Mouse (Mus musculus) G1E (cell line): ENCODE data around the gene Riox1. TPM values are rescaled to one million over a fixed set of nuclear protein-coding genes. Genes with fewer than 3 reads are reported as not detected.
A peak's percentile ranks its signal among the peaks of the same experiment; 100 is the strongest.
"Not testable (repeated sequence)": the region's sequence is repeated elsewhere in the genome, so short reads cannot be mapped to it uniquely, and the experiment has no call there.

Experiments used
- ATAC-seq: 2 replicates; pipeline ENCODE4 v1.8.0; 2016; ENCODE audit warnings: mild to moderate bottlenecking; ENCODE audit not compliant: insufficient number of reproducible peaks, poor library complexity, low FRiP score, severe bottlenecking; ENCODE audit errors: extremely low read depth
- DNase-seq: peaks from one replicate; pipeline ENCODE4 v3.0.0; 2012; ENCODE audit warnings: low spot score
- H3K27me3 ChIP-seq: 2 replicates; pipeline ENCODE4 v1.6.1; 2012; ENCODE audit warnings: mild to moderate bottlenecking, low read length, inconsistent platforms; ENCODE audit not compliant: insufficient read depth
- H3K36me3 ChIP-seq: replicated peaks from 2 replicates; pipeline ENCODE3; 2012; ENCODE audit warnings: mild to moderate bottlenecking, inconsistent platforms
- H3K4me1 ChIP-seq: 2 replicates; pipeline ENCODE4 v1.6.1; 2012; ENCODE audit warnings: low read depth, low read length, inconsistent platforms, mixed read lengths; ENCODE audit not compliant: insufficient read depth
- H3K4me3 ChIP-seq: 2 replicates; pipeline ENCODE4 v1.5.1; 2012; ENCODE audit warnings: low read depth, mild to moderate bottlenecking, inconsistent platforms, low read length, moderate library complexity, mixed read lengths
- H3K9me3 ChIP-seq: replicated peaks from 2 replicates; pipeline ENCODE4 v1.6.1; 2012; ENCODE audit warnings: inconsistent platforms
- CTCF ChIP-seq: IDR thresholded peaks from 2 replicates; pipeline ENCODE4 v1.5.1; 2012; ENCODE audit warnings: low read depth, low read length, inconsistent platforms, mixed read lengths
- GATA1 ChIP-seq: IDR thresholded peaks from 2 replicates; pipeline ENCODE4 v1.6.1; 2012; ENCODE audit warnings: borderline replicate concordance, low read length, inconsistent platforms, mixed read lengths
- GATA2 ChIP-seq: IDR thresholded peaks from 2 replicates; pipeline ENCODE4 v1.6.1; 2012; ENCODE audit warnings: low read depth, low read length, inconsistent platforms, borderline replicate concordance
- POLR2AphosphoS5 ChIP-seq: IDR thresholded peaks from 2 replicates; pipeline ENCODE4 v1.6.1; 2012; ENCODE audit warnings: low read depth, low read length, inconsistent platforms; ENCODE audit not compliant: insufficient replicate concordance
- TAL1 ChIP-seq: conservative IDR thresholded peaks from 2 replicates; pipeline ENCODE4 v1.6.1; 2012; ENCODE audit warnings: low read depth, low read length, inconsistent platforms, mixed read lengths
- polyA plus RNA-seq: library from polyadenylated mRNA; stranded (reverse); fragments of >175 nt; gene quantifications from 2 replicates; pipeline ENCODE4 v1.2.3, GENCODE M21; 2012
- total RNA-seq, 2 experiments: library from RNA; stranded (forward) in 1 of 2; stranded (reverse) in 1 of 2; fragments of 200-1000 nt in 1 of 2; fragments of >200 nt in 1 of 2; fragmentation: Nextera tagmentation in 1 of 2; gene quantifications; 2 replicates each; pipeline ENCODE4 v1.2.3; 2014 to 2017

The Riox1 gene
- total and polyA plus RNA-seq, 3 experiments: 25.8 to 107 (median 28.0) TPM

DNA sequence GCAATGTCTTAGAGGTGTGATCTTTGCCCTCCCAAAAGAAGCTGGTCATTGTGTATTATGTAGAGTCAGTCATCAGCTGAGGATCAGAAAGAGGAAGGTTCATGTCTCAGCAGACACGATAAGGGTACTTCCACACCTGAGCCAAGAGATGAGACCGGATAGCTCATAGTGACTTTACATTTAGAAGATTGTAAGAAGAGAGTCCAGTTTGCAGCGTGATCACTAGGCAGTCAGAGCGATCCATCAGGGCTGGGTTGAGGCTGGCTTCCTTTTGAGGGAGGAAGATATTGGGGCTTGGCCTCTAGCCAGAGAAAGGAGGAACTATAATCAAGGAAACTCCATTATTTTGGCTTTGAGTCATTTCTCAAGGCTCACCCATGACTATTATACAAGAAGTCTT is 22.7 kb upstream of the Riox1 start:
- Histone ChIP-seq H3K36me3 (no peaks in the 10 kb centered on the region), H3K9me3 (no peaks in the 10 kb centered on the region), H3K4me3 (no peak overlapping the region), H3K27me3 (peaks cover 8% of the 10 kb centered on the region), H3K4me1 (peaks cover 52% of the 10 kb centered on the region)
- TF ChIP-seq CTCF (no peak), GATA1 (no peak), TAL1 (no peak), POLR2AphosphoS5 (no peak), GATA2 (no peak)
- DNase-seq (no peak), ATAC-seq (no peak)

DNA sequence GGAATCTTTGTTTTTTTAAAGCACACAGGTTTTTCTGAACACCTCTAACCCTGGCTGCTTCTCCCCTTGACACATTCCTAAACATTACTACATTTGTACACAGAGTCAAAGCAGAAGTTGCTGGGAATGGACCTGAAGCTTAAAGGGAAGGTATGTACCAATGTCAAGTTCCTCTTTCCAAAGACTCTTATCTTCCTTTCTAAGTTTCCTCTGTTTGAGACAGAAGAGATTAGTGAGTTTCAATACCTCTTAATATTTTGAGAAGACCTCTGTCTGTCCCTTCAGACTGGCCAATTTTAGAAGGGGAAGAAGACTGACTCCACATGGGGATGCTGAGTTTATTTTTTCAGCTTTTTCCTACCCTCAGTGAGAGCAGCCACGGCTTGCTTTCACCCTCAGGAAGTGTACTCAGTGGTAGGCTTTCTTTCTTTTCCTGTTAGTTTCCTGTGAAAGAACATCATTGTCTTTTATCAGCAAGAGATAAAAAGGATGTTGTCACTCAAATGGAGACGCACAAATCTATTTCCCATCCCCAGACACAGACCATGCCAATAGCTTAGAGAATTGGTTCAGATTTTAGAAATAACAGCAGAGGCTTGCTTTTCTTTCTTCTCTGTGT is 21.1 kb upstream of the Riox1 start:
- Histone ChIP-seq H3K36me3 (no peaks in the 10 kb centered on the region), H3K9me3 (peaks cover 3% of the 10 kb centered on the region), H3K4me3 (no peak overlapping the region), H3K4me1 (peaks cover 45% of the 10 kb centered on the region), H3K27me3 (peaks cover 13% of the 10 kb centered on the region)
- DNase-seq (peak; percentile 42), ATAC-seq (peak; percentile 25; the same call in 1 of the 2 replicates)
- TF ChIP-seq POLR2AphosphoS5 (no peak), CTCF (no peak), GATA2 (no peak), GATA1 (no peak), TAL1 (no peak)

DNA sequence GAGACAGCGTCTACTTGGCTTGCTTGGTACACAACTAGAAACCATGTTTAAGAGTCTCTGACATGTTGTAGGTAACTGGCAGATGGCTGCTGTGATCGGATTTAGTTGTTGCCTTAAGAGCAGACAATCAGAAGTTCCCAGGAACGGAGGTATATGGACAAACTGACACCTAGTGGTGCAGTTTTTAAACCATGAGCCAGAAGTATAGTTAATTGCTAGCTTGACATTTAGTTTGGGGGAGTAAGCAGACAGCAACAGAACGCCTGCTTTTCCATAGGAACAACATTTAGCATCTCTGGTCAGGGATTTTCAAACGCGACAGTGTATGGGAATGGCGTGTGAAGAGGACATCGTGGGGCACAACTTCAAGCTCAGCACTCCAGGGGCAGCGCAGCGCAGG is 12.8 kb upstream of the Riox1 start:
- Histone ChIP-seq H3K4me1 (peaks cover 42% of the 10 kb centered on the region), H3K9me3 (peaks cover 3% of the 10 kb centered on the region)
- no peak for TF ChIP-seq POLR2AphosphoS5
- TF ChIP-seq TAL1: no peak
- no peak for TF ChIP-seq GATA2
- TF ChIP-seq GATA1: no peak
- no peak for TF ChIP-seq CTCF

DNA sequence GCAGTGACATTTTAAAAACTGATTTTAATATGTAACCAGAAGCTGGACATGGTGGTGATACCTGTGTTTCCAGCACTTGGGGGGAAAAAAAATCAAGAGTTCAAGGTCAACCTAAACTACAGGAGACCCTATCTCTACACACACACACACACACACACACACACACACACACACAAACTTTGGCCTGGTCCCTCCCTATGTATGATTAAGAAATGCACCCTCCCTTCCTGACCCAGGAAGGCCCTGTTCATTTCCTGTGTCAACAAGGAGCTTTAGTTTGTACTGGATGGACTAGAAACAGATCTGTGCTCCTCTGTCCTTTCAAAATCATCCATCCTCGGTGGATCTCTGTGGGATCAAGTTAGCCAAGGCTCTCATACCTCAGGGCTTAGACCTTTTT is 11.8 kb upstream of the Riox1 start:
- not testable (repeated sequence) for H3K36me3 ChIP-seq, H3K9me3 ChIP-seq, DNase-seq, ATAC-seq, H3K27me3 ChIP-seq, H3K4me3 ChIP-seq
- peaks cover 43% of the 10 kb centered on the region for H3K4me1 ChIP-seq

More for the DNA sequence above, 12.8 kb upstream of the Riox1 start:
- DNase-seq (no peak), ATAC-seq (no peak)
- no peaks in the 10 kb centered on the region for H3K36me3 ChIP-seq
- peaks cover 9% of the 10 kb centered on the region for H3K27me3 ChIP-seq
- no peak overlapping the region for H3K4me3 ChIP-seq

DNA sequence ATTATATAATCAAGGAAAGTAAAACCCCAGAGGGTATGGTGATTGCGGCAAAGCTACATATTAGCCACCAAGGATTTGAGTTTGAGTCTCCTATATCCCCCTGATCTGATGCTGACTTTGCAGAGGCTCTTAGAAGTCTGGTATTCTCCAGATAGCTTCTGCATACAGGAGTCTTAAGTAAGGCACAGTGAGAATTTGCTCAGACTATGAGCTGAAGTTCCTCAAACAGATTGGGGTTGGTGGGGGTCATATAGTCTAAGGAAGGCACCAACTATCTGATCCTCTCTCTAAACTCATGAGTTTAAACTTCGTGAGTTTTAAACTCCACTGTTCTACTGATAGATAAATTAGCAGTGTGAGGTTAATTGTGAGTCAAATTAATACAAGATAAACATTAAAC is 11.1 kb upstream of the Riox1 start:
- Histone ChIP-seq H3K4me3 (no peak overlapping the region), H3K36me3 (no peaks in the 10 kb centered on the region), H3K27me3 (peaks cover 2% of the 10 kb centered on the region; the same call in 1 of the 2 replicates), H3K9me3 (no peaks in the 10 kb centered on the region), H3K4me1 (peaks cover 43% of the 10 kb centered on the region)
- no peak for DNase-seq
- TF ChIP-seq GATA1: no peak
- no peak for TF ChIP-seq POLR2AphosphoS5
- no peak for TF ChIP-seq TAL1
- no peak for TF ChIP-seq CTCF
- no peak for TF ChIP-seq GATA2
- ATAC-seq: no peak

DNA sequence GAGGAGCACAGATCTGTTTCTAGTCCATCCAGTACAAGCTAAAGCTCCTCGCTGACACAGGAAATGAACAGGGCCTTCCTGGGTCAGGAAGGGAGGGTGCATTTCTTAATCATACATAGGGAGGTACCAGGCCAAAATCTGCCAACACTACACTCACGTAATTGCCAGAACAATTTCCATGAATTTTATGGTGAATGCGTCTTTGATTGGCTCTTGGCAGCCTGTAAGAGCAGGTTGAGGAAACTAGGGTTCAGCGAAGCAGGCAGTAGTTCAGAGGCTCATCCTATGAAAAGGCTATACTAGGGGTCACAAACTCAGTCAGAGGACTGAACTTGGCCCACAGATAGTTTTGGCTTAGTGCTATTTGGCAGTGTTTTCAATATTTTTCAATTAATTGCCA is 10.4 kb upstream of the Riox1 start:
- Histone ChIP-seq H3K4me1 (peaks cover 43% of the 10 kb centered on the region), H3K4me3 (no peak overlapping the region), H3K27me3 (peaks cover 2% of the 10 kb centered on the region; the same call in 1 of the 2 replicates), H3K9me3 (no peaks in the 10 kb centered on the region), H3K36me3 (no peaks in the 10 kb centered on the region)
- TF ChIP-seq GATA2 (no peak), POLR2AphosphoS5 (no peak), TAL1 (no peak), CTCF (no peak), GATA1 (no peak)
- ATAC-seq (no peak), DNase-seq (no peak)

DNA sequence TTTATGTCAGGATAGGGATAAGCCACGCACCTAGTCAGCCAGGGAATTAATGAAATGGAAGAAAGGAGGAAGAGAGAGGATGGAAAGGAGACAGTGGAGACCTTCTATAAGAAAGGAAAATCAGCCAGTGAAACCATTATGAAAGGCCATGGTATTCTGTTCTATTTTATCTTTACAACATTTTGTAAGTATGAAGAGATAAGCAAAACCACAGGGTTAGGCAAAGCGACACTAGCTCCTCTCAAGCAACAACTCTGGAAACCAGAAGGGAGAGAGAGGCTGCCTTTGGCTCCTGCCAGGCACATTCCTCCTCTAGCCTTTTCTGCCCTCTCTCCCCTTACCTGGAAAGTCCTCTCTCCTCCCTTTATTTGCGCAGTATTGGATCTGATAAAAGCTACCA is 8.5 kb upstream of the Riox1 start:
- Histone ChIP-seq H3K9me3 (peaks cover 3% of the 10 kb centered on the region), H3K4me1 (peaks cover 45% of the 10 kb centered on the region), H3K36me3 (no peaks in the 10 kb centered on the region), H3K27me3 (peaks cover 2% of the 10 kb centered on the region; the same call in 1 of the 2 replicates), H3K4me3 (peak overlapping the region; percentile 33; the same call in 1 of the 2 replicates)
- ATAC-seq (peak; percentile 48; the same call in 1 of the 2 replicates), DNase-seq (peak; percentile 43)
- no peak for TF ChIP-seq GATA2
- no peak for TF ChIP-seq GATA1
- no peak for TF ChIP-seq TAL1
- no peak for TF ChIP-seq CTCF
- no peak for TF ChIP-seq POLR2AphosphoS5
